Mouse (Mus musculus) urinary bladder, postnatal 0 days (tissue): ENCODE results near the gene Sspo. TPM values are rescaled to one million over a fixed set of nuclear protein-coding genes. Genes with fewer than 3 reads are reported as not detected.

Source experiments
- microRNA-seq: library from miRNA; unstranded; fragments of <30 nt; microRNA quantifications from one replicate; pipeline ENCODE4, GENCODE M21; 2016
- polyA plus RNA-seq: library from polyadenylated mRNA; unstranded; fragments of >200 nt; fragmentation: Nextera tagmentation; extraction: Ambion mirVana; gene quantifications from 2 replicates; pipeline ENCODE4 v1.2.1, GENCODE M21; 2015

The Sspo gene
- polyA plus RNA-seq = 0.08 and 0.10 TPM in 2 replicates

GRCm38 (mm10) chr6:48447929-48448328, at the start of gene Sspo:
Gene Sspo, plus strand, starts transcription at chr6:48448229.

GRCm38 (mm10) chr6:48445181-48446101, 2.6 kb upstream of the Sspo start, which contains the start of gene Zfp467:
Gene Zfp467, minus strand, starts transcription at chr6:48445825.

GRCm38 (mm10) chr6:48537105-48537954, 89.3 kb downstream of the Sspo start, which contains the start of gene Atp6v0e2:
Gene Atp6v0e2, plus strand, starts transcription at chr6:48537615.

Small RNA genes lying within 50 kb of the gene (microRNA-seq; reads per million reads assigned to microRNA genes)
- not detected for gene Gm24325

Other genes starting within 250 kb of the Sspo start
- 7.3 and 7.6 TPM in 2 replicates for gene Krba1, start 52.6 kb upstream of the Sspo start, polyA plus RNA-seq
- 43.5 and 50.9 TPM in 2 replicates for gene Zfp467, start 2.4 kb upstream of the Sspo start, polyA plus RNA-seq
- 42.7 and 44.7 TPM in 2 replicates for gene Atp6v0e2, start 89.4 kb downstream of the Sspo start, polyA plus RNA-seq
- 4.8 and 5.3 TPM in 2 replicates for gene Lrrc61, start 106.6 kb downstream of the Sspo start, polyA plus RNA-seq
- gene Rarres2, start 124.6 kb downstream of the Sspo start, polyA plus RNA-seq = 956 and 1,075 TPM in 2 replicates
- gene Gm45021, start 141.4 kb downstream of the Sspo start, polyA plus RNA-seq = not detected in 2 replicates
- 36.6 and 40.8 TPM in 2 replicates for gene Repin1, start 145.7 kb downstream of the Sspo start, polyA plus RNA-seq
- gene Gm44965, start 145.7 kb downstream of the Sspo start, polyA plus RNA-seq = 1.4 TPM in 1 of 2 replicates, not detected in the other
- 4.7 and 5.6 TPM in 2 replicates for gene Zfp775, start 153.8 kb downstream of the Sspo start, polyA plus RNA-seq
- 1.7 and 2.3 TPM in 2 replicates for gene AI854703, start 178.5 kb downstream of the Sspo start, polyA plus RNA-seq
- 0.48 and 0.73 TPM in 2 replicates for gene Gimap8, start 199.0 kb downstream of the Sspo start, polyA plus RNA-seq
- gene Gimap9, start 227.9 kb downstream of the Sspo start, polyA plus RNA-seq = 3.7 and 3.9 TPM in 2 replicates
- 5.5 and 5.9 TPM in 2 replicates for gene Gimap4, start 236.3 kb downstream of the Sspo start, polyA plus RNA-seq